Mouse (Mus musculus) limb, embryonic 11.5 days (tissue): ENCODE results near the gene Snapc4. TPM values are rescaled to one million over a fixed set of nuclear protein-coding genes. Genes with fewer than 3 reads are reported as not detected.

Experiments used
- ATAC-seq: fragments of 200-750 bp; cut with Nextera tagmentation; 2 replicates; pipeline ENCODE4 v1.8.0; 2017; ENCODE audit warnings: low read depth; ENCODE audit not compliant: insufficient number of reproducible peaks, low FRiP score, low TSS enrichment
- DNase-seq: peaks from one replicate; pipeline ENCODE4 v3.0.0-alpha.2; 2015; ENCODE audit warnings: low spot score
- H3K27ac ChIP-seq: fragments of 300-500 bp; sonication (generic); replicated peaks from 2 replicates; pipeline ENCODE4 v1.5.1; 2014; ENCODE audit warnings: low read depth, mild to moderate bottlenecking, low read length
- H3K27me3 ChIP-seq: fragments of 300-500 bp; sonication (generic); 2 replicates; pipeline ENCODE4 v1.6.1; 2014; ENCODE audit warnings: mild to moderate bottlenecking, low read length, mixed read lengths; ENCODE audit not compliant: control insufficient read depth, insufficient read depth
- H3K36me3 ChIP-seq: fragments of 300-500 bp; sonication (generic); 2 replicates; pipeline ENCODE4 v1.6.1; 2014; ENCODE audit warnings: mild to moderate bottlenecking, low read length, moderate library complexity, mixed read lengths; ENCODE audit not compliant: control insufficient read depth, insufficient read depth
- H3K4me1 ChIP-seq: fragments of 300-500 bp; sonication (generic); 2 replicates; pipeline ENCODE4 v1.6.1; 2014; ENCODE audit warnings: low read length, mixed read lengths; ENCODE audit not compliant: control insufficient read depth, insufficient read depth
- H3K4me2 ChIP-seq: fragments of 300-500 bp; sonication (generic); 2 replicates; pipeline ENCODE4 v1.6.1; 2014; ENCODE audit warnings: low read depth, mild to moderate bottlenecking, moderate library complexity; ENCODE audit not compliant: severe bottlenecking
- H3K4me3 ChIP-seq: fragments of 300-500 bp; sonication (generic); 2 replicates; pipeline ENCODE4 v1.5.1; 2014; ENCODE audit warnings: low read depth, low read length
- H3K9ac ChIP-seq: fragments of 300-500 bp; sonication (generic); 2 replicates; pipeline ENCODE4 v1.6.1; 2014; ENCODE audit warnings: mild to moderate bottlenecking, low read length
- H3K9me3 ChIP-seq: fragments of 300-500 bp; sonication (generic); 2 replicates; pipeline ENCODE4 v1.6.1; 2016; ENCODE audit warnings: low read length; ENCODE audit not compliant: control insufficient read depth
- WGBS: fragments of 180-500 bp; shearing (Covaris S2); extraction: QIAGEN DNeasy Blood & Tissue Kit; methylation state at CpG from one replicate; pipeline ENCODE4 v1.1.7; 2014; 5-methylcytosine and 5-hydroxymethylcytosine counted together
- polyA plus RNA-seq: library from polyadenylated mRNA; unstranded; fragments of >200 nt; fragmentation: Nextera tagmentation; extraction: Ambion mirVana; gene quantifications from 2 replicates; pipeline ENCODE4 v1.2.1, GENCODE M21; 2014

The Snapc4 gene
- polyA plus RNA-seq, 1 experiment from 2014 or later, result 25.3 TPM

GRCm38 (mm10) chr2:26317991-26318672 is 62.3 kb downstream of the Snapc4 start:
- Histone ChIP-seq H3K9me3 (no peaks in the 10 kb centered on the region), H3K4me1 (peaks cover 28% of the 10 kb centered on the region), H3K4me3 (no peak overlapping the region), H3K27ac (no peak overlapping the region), H3K9ac (peak overlapping the region; percentile 1; the same call in 1 of the 2 replicates), H3K27me3 (no peaks in the 10 kb centered on the region), H3K4me2 (peak overlapping the region; percentile 2; the same call in 1 of the 2 replicates), H3K36me3 (no peaks in the 10 kb centered on the region; the same call in 1 of the 2 replicates)
- DNase-seq (no peak), ATAC-seq (no peak)
- 93% methylated on average over 3 of the region's 3 CpGs for WGBS

DNA sequence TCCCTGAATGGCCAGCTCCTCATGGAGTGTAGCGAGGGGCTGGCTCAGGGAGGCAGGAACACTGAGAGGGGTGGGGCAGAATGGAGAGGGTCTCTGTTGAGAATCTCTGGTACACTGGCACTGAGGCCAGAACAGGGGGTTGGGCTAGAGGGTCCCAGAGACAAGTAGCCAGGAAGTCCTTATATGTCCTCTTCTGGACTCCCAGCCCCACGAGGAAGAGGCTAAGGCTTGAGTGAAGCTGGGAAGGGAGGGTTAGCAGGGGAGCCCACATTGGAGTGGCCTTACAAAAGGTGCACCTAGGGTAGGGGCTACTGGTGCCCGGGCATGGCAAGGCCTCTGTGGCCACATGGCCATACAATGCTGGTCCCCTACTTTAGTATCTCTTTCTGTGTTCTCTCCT is 63.1 kb downstream of the Snapc4 start:
- H3K36me3 ChIP-seq, result no peaks in the 10 kb centered on the region; the same call in 1 of the 2 replicates

GRCm38 (mm10) chr2:26316576-26317246 is 63.7 kb downstream of the Snapc4 start:
- Histone ChIP-seq H3K4me2 (peak overlapping the region; percentile 75), H3K27me3 (no peaks in the 10 kb centered on the region), H3K27ac (no peak overlapping the region), H3K4me1 (peaks cover 28% of the 10 kb centered on the region), H3K9me3 (no peaks in the 10 kb centered on the region), H3K4me3 (peak overlapping the region; percentile 94), H3K36me3 (no peaks in the 10 kb centered on the region; the same call in 1 of the 2 replicates), H3K9ac (peak overlapping the region; percentile 93)
- ATAC-seq, result no peak
- DNase-seq, result no peak
- 66% methylated on average over 9 of the region's 9 CpGs for WGBS

More for the DNA sequence above, 63.1 kb downstream of the Snapc4 start:
- Histone ChIP-seq H3K4me3 (no peak overlapping the region), H3K27me3 (no peaks in the 10 kb centered on the region), H3K9ac (peak overlapping the region; percentile 93; the same call in 1 of the 2 replicates), H3K4me1 (peaks cover 28% of the 10 kb centered on the region), H3K4me2 (peak overlapping the region; percentile 75), H3K27ac (no peak overlapping the region), H3K9me3 (no peaks in the 10 kb centered on the region)
- DNase-seq (no peak), ATAC-seq (no peak)
- WGBS, result 83% methylated on average over 3 of the region's 3 CpGs

DNA sequence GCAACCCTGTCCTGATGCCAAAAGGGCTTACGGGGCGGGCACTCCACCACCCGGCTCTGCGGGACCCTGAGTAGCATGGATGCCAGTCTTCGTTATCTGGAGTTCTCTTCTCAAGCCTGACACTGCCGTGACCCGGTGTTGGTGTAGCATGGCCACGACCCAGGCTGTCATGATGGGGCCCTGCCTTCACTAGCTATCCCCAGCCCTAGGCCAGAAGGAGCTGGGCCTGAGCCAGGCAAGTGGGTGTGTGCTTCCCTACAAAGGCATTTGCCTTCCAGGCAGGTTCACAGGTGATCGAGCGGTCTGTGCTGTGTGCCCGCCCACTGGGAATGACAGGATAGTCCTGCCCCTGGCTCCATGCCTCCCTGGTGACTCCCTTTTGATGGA is 64.5 kb downstream of the Snapc4 start:
- Histone ChIP-seq H3K9ac (peak overlapping the region; percentile 93), H3K27me3 (no peaks in the 10 kb centered on the region), H3K36me3 (no peaks in the 10 kb centered on the region; the same call in 1 of the 2 replicates), H3K4me3 (peak overlapping the region; percentile 94), H3K4me2 (peak overlapping the region; percentile 75), H3K27ac (peak overlapping the region; percentile 94), H3K4me1 (peaks cover 28% of the 10 kb centered on the region), H3K9me3 (no peaks in the 10 kb centered on the region)
- under 1% methylated on average over 11 of the region's 11 CpGs for WGBS
- DNase-seq (no peak), ATAC-seq (peak; percentile 29; the same call in 1 of the 2 replicates)

GRCm38 (mm10) chr2:26315072-26315924 is 65.2 kb downstream of the Snapc4 start, which contains the start of gene Gpsm1:
TSS of gene Gpsm1 (plus strand) at chr2:26315515.
- peaks cover 28% of the 10 kb centered on the region for H3K4me1 ChIP-seq
- H3K4me3 ChIP-seq, result peak within 1 kb of the TSS; percentile 94
- WGBS, result under 1% methylated on average over 60 of the region's 66 CpGs

GRCm38 (mm10) chr2:26314281-26315071 is 66.0 kb downstream of the Snapc4 start:
- Histone ChIP-seq H3K27ac (peak overlapping the region; percentile 94), H3K4me3 (peak overlapping the region; percentile 94), H3K4me2 (peak overlapping the region; percentile 75; the same call in 1 of the 2 replicates), H3K9ac (peak overlapping the region; percentile 93), H3K27me3 (no peaks in the 10 kb centered on the region), H3K9me3 (no peaks in the 10 kb centered on the region), H3K36me3 (no peaks in the 10 kb centered on the region; the same call in 1 of the 2 replicates), H3K4me1 (peaks cover 30% of the 10 kb centered on the region)
- ATAC-seq (0 out of 2 replicates have a peak, but pooled peaks have one; percentile 45), DNase-seq (peak; percentile 73)
- 29% methylated on average over 13 of the region's 13 CpGs for WGBS

More at GRCm38 (mm10) chr2:26315072-26315924, 65.2 kb downstream of the Snapc4 start, which contains the start of gene Gpsm1:
- Histone ChIP-seq H3K27me3 (no peaks in the 10 kb centered on the region), H3K9ac (peak within 1 kb of the TSS; percentile 93), H3K36me3 (no peaks in the 10 kb centered on the region; the same call in 1 of the 2 replicates), H3K4me2 (peak within 1 kb of the TSS; percentile 75), H3K27ac (peak within 1 kb of the TSS; percentile 94), H3K9me3 (no peaks in the 10 kb centered on the region)
- ATAC-seq (peak; percentile 81), DNase-seq (peak; percentile 92)

DNA sequence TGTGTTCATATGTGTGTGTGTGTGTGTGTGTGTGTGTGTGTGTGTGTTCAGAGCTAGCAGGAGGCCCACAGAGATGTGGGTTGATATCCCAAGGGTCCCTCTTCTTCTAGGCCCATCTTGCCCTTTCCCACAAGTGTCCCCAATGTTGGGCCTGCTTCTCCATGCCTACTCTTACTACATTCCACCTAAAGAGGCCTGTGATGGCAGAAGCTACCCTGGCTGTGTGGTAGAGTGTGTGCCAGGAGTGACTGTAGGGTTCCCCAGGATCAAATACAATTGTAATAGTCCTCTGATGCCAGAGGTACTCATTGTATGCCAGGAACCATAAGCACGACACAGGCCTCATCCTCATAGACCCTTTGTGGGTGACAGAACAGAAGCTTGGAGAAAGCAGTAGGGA is 67.1 kb downstream of the Snapc4 start:
- Histone ChIP-seq H3K27me3 (no peaks in the 10 kb centered on the region), H3K9me3 (no peaks in the 10 kb centered on the region), H3K36me3 (no peaks in the 10 kb centered on the region; the same call in 1 of the 2 replicates), H3K4me3 (no peak overlapping the region), H3K27ac (peak overlapping the region; percentile 94; the same call in 1 of the 2 replicates), H3K4me1 (peaks cover 39% of the 10 kb centered on the region), H3K4me2 (no peak overlapping the region), H3K9ac (no peak overlapping the region)
- WGBS, result 89% methylated on average over 1 of the region's 1 CpGs
- no peak for ATAC-seq
- no peak for DNase-seq
